Mouse (Mus musculus) G1E (cell line): ENCODE data around the gene Pde4a.

ENCODE experiments used
- CTCF ChIP-seq: IDR thresholded peaks from 2 replicates; pipeline ENCODE4 v1.5.1; 2012; ENCODE audit warnings: low read depth, low read length, inconsistent platforms, mixed read lengths
- GATA1 ChIP-seq: IDR thresholded peaks from 2 replicates; pipeline ENCODE4 v1.6.1; 2012; ENCODE audit warnings: borderline replicate concordance, low read length, inconsistent platforms, mixed read lengths
- POLR2AphosphoS5 ChIP-seq: IDR thresholded peaks from 2 replicates; pipeline ENCODE4 v1.6.1; 2012; ENCODE audit warnings: low read depth, low read length, inconsistent platforms; ENCODE audit not compliant: insufficient replicate concordance

GRCm38 (mm10) chr9:21121483-21121882 is 44.0 kb upstream of the Pde4a start:
- TF ChIP-seq CTCF: no peak
- no peak for TF ChIP-seq GATA1
- no peak for TF ChIP-seq POLR2AphosphoS5
